Mouse (Mus musculus) myocyte (in vitro differentiated cells): Measurements from ENCODE around the gene Hsf2bp.

ENCODE experiments used
- CEBPB ChIP-seq: IDR thresholded peaks from 2 replicates; pipeline ENCODE4 v1.6.1; 2011; ENCODE audit warnings: mild to moderate bottlenecking, moderate library complexity; ENCODE audit not compliant: poor library complexity, insufficient read depth, severe bottlenecking
- E2F4 ChIP-seq: IDR thresholded peaks from one replicate; pipeline ENCODE4 v1.6.1; 2011; ENCODE audit warnings: mild to moderate bottlenecking, control low read depth, moderate library complexity; ENCODE audit not compliant: insufficient read depth
- MAX ChIP-seq: IDR thresholded peaks from one replicate; pipeline ENCODE4 v1.6.1; 2011; ENCODE audit warnings: low read depth, mild to moderate bottlenecking, control low read depth
- MYOD1 ChIP-seq, 3 experiments: IDR thresholded peaks; one replicate each; pipeline ENCODE4 v1.6.1; 2011; ENCODE audit warnings: control low read depth in 2 of 3, low read depth in 2 of 3, mild to moderate bottlenecking in 2 of 3, moderate library complexity in 1 of 3; ENCODE audit not compliant: insufficient read length in 2 of 3, control insufficient read depth in 1 of 3
- MYOG ChIP-seq, 3 experiments: IDR thresholded peaks; one replicate each; pipeline ENCODE4 v1.6.1; 2011; ENCODE audit warnings: control low read depth in 2 of 3, low read depth in 2 of 3, mild to moderate bottlenecking in 2 of 3; ENCODE audit not compliant: insufficient read length in 2 of 3, control insufficient read depth in 1 of 3, insufficient read depth in 1 of 3
- USF1 ChIP-seq: IDR thresholded peaks from one replicate; pipeline ENCODE4 v1.6.1; 2011; ENCODE audit warnings: low read depth, mild to moderate bottlenecking, control low read depth, moderate library complexity

- no peak for TF ChIP-seq MYOD1 (IDR thresholded peaks at IDR 0.05; ENCODE audit: control insufficient read depth in 1 of 3, insufficient read length in 2 of 3, low read depth in 2 of 3)
- TF ChIP-seq MAX: no peak
- no peak for TF ChIP-seq USF1
- no peak for TF ChIP-seq MYOG (IDR thresholded peaks at IDR 0.05; ENCODE audit: control insufficient read depth in 1 of 3, insufficient read depth in 1 of 3, insufficient read length in 2 of 3, low read depth in 2 of 3)
- no peak for TF ChIP-seq CEBPB
- TF ChIP-seq E2F4: no peak
These were observed 59.0 kb downstream of the Hsf2bp start for GRCm38 (mm10) chr17:31977131-31977530.
